Mouse (Mus musculus): ENCODE results near the gene Ppp1r15a.
"Not testable (repeated sequence)": the region's sequence is repeated elsewhere in the genome, so short reads cannot be mapped to it uniquely, and the experiment has no call there.

Ppp1r15a gene

DNA sequence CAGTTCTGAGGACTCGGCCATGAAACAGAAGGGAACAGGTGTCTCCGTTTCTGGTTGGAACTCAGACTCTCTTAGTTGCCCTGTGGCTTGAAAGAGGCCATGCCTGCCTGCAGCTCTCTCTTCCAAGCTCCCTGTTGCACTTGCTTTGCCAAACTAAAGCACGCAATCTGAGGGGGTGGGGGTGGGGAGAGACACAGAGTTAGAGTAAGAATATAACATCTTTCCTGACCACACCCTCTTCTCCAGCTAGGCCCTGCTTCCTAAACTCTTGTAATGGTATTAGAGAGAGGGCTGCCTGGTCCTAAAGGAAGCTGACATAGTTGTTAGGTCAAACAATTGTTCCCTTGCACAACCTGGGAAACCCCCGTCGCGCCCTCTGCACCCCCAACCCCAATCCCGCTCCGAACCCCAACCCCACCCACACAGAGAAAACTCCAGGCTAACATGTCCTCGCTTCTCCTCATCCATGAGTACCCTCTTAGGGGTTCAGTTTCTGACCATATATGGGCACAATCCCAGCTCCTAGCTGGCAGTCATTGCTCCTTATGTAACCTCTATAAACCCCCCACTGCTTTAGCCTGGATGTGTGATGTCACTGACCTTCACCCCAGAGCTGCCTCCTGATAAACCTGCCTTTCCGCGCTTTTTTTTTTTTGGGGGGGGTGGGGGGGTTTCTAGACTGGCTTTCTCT, 24.9 kb upstream of the Ppp1r15a start:
- DNase-seq: no peak

DNA sequence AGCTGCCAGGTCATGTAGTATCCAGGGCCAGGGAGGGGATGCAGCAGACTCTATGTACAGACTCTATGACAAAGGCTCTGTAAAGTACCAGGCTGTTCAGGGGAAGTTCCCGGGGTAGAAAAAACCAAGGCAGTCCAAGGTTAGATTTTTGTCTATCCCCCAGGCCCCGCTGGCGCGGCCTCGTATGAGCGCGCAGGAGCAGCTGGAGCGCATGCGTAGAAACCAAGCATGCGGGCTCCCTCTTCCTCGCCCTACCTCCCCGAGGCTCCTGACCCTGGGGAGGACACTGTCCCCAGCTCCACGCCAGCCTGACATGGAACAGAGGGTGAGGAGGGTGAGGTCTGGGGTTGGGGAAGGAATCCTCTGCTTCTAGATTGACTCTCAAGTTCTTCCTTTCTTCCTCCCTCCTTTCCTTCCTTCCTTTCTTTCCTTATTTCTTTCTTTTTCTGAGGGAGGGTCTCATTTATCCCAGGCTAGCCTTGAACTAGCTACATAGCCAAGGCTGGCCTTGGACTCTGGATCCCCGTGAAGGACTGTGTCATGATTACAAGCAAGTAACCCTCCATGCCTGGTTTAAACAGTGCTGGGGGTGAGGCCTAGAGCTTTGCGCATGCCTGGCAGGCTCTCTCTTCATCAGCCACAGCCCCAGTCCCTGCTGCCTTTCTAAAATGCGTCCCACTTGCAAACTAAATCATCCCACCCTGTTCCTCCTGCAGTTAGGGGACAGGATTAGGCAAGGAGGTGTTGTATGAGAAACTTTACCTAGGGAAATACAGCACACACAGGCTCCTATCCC, 23.8 kb upstream of the Ppp1r15a start:
- DNase-seq: no peak

DNA sequence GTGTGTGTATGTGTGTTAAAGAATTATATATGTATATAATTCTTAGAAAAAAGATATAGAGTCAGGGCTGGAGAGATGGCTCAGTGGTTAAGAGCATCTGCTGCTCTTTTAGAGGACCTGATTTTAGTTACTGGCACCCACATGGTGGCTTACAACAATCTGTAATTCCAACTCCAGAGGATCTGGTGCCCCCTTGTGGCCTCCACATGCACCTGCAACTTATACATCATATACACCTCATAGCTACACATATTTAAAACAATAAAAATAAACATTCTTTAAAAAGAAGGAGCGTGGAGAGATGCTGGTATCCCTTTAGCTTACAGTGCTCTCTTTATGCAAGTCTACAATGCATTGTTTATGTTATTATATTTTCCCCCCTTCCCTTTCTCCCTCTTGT, 18.5 kb upstream of the Ppp1r15a start:
- DNase-seq: no peak

DNA sequence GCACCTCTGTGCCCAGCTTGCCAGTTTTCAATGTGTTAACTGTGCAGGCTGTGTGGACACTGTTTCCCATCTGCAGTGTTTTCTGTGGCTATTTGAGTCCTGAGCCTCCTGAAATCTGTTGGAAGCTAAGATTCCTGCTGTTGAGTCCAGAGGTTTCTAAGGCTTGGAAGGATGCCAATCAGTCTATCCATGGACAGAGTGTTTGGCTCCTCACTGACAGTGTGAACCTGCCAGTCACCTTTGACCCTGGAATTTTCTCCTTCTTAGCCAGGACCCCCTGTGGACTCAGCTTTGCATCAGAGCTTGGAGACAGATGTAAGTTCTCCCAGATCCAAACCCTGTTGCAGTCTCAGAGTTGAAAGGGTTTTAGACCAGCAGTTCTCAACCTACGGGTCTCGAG, 14.1 kb upstream of the Ppp1r15a start:
- no peak for DNase-seq

DNA sequence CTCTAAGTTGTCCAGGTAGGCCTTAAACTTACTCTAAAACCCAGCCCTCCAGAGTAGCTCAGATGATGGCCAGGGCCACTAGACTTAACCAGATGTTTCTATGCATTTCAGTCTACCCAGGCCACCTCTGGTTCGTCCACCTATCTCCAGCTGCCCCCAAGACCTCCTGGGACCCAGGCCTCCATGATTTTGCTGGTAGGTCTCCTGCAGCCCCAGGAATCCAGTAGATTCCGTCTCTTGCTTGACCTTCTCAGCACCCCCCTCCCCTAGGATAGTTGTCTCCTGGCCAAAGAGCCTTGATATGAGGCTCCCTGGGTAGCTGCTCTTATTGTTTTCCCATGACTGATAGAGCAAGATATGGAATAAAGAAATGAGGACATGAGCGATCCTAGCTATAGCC, 13.0 kb upstream of the Ppp1r15a start:
- no peak for DNase-seq

DNA sequence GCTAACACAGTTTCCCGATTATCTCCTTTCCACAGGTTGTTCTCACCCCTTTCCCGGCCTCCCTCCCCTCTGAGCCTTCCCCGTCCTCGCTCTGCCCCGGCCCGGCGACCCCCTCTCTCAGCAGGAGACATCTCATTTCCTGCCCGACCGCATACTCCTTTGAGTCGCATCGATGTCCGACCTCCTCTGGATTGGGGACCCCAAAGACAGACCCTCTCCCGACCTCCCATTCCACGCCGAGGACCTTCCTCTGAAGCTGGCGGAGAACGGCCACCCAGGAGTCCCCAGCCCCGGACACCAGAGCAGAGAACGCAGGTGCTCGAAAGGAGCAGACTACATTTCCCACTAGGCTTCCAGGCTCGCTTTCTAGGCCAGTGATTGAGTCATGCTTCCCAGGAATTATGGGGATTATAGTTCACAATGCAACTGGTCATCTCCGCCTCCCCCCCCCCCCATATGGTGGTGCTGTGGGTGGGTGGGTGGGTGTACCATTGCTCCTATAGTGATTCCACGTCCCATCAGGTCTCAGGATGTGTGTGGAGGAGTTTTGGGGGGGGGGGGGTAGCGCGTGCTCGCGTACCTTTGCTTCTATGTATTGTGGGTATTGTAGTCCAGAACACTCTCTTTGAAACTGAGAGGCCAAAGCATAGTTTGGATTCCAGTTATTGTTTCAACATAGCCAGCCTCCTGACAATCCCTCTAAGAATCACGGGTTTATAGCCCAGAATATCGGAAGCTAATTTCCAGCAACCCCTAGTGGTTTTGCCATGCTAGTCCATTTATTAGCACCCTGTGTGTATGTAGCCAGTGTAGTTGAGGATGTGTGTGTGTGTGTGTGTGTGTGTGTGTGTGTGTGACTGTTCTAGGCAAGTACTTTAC, 12.3 kb upstream of the Ppp1r15a start:
- peak; percentile 74 for DNase-seq

DNA sequence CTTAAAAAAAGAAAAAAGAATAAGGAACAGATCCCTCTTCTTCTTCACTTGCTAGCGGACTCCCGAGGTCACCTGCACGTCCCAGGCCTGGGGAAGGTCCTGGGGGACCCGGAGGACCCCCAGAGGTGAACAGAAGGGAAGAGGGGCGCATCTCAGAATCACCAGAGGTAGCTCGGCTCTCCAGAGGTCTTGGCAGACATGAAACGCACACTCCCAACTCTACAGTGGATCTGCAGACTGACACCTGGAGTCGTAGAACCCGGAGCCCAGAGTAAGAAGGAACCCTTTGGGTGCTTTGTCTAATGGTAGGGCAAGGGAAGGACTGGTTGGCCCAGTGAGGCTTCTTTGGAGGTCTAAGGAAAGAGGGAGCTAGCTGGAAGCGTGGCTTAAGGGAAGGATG, 11.5 kb upstream of the Ppp1r15a start:
- DNase-seq: no peak

DNA sequence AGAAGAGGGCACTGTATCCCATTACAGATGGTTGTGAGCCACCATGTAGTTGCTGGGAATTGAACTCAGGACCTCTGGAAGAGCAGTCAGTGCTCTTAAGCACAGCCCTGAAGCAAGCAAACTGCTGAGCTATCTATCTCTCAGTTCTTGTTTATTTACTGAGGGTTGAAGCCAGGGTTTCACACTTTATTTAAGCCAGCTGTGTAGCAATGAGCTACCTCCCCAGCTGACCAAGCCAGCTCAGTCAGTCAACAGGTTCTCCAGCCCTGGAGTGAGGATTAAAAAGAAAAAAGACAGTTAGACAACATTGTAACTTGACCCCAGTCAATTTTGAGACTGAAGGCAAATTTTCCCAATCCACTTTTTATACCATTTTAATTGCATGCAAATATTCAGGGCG, 9.6 kb upstream of the Ppp1r15a start:
- DNase-seq: no peak

DNA sequence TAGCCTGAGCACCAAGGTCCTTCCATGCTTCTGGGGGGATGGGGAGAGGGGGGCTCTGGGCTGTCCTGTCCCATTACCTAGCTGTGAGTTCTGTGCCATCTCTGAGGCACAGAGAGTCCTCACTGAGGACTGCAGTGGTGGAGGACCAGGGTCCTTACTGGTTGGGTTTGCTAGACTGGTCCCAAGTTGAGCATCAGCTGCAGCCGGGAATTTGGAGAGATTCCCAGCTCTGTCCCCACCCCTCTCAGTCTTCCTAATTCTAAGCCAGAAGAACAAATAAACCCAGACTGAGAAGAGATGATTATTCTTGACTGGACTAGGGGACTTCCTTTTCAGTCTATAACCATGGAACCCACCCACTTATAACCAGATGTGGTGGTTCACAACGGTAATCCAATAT, 4.6 kb upstream of the Ppp1r15a start:
- no peak for DNase-seq

DNA sequence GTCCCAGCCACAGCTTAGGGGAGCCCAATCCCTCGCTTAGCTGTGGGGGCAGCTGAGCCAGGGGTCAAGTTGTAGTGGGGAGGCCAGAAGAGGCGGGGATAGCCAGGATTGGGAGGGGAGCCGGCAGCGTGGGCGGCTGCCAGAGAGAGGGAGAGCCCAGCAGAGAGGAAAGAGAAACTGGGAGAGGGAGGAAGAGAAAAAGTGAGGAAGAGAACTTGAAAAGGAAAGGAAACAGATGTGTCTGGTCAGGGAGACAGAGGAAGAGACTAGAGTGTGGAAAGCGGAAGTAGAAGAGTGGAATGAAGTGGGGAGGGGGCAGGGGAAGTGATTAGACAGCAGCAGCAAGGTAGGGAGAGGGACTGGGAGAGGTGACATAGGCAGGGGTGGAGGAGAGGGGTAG, 3.4 kb upstream of the Ppp1r15a start:
- no peak for DNase-seq

DNA sequence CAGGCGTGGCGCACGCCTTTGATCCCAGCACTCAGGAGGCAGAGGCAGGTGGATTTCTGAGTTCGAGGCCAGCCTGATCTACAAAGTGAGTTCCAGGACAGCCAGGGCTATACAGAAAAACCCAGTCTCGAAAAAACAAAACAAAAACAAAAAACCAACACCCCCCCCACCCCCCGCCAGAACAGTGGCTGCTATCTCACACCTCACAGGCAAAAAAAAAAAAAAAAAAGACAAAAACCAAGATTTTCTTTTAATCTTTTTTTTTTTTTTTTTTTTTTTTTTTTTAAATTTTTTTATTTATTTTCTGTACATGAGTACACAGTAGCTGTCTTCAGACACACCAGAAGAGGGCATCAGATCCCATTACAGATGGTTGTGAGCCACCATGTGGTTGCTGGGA, 1.1 kb upstream of the Ppp1r15a start:
- DNase-seq: not testable (repeated sequence)

DNA sequence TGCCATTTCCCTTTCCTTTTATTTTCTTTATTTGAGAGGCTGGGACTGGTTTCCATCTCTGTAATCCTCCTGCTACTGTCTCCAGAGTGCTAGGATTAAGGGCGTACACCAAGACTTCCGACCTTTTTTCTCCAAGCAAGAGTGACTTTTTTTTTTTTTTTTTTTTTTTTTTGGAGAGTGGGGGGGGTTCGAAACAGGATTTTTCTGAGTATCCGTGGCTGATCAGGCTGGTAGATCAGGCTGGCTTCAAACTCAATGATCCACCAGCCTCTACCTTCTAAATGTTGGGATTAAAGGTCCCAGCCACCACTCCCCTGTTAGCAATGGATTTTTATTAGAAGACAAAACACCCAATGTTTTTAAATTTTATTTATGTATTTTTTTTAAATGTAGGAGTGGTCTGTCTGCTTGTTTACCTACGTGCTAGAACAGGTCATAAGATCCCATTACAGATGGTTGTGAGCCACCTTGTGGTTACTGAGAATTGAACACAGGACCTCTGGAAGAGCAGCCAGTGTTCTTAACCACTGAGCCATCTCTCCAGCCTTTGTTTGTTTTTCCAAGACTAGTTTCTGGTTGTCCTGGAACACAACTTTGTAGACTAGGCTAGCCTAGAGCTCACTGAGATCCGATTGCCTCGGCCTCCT, 529 bp upstream of the Ppp1r15a start:
- DNase-seq: no peak

DNA sequence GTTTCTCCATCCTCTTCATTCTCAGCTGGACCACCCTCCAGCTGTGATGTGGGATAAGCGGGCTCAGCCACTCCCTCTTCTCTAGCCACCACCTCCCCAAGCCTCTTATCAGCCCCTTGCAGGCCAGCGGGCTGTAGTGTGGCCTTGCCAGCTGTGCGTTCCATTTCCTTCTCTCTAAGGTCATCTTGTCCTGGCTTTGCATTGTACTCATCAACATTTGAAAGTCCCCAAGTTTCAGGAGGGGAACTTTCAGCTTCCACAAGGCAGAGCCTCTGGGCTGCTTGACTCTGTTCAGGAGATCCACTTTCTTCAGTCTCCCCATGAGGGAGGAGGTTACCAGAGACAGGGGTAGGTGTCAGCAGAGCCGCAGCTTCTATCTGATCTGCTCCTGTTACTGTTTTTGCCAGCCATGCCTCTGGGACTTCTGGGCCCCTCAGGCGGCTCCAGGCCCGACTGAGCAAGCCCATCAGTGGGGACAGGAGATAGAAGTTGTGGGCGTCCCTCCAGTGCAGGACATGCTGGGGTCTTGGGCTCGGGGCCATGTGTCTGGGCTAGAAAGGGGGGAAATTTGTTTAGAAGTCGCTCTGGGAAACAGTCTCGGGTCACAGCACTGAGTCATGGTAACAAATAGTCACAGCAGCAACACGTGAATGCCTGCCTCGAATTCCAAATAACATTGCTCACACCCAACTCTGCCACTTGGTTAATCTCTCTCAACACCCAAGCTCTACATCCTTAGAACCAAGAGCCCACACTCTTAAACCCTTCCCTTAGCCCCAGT, 1.0 kb downstream of the Ppp1r15a start:
- no peak for DNase-seq

DNA sequence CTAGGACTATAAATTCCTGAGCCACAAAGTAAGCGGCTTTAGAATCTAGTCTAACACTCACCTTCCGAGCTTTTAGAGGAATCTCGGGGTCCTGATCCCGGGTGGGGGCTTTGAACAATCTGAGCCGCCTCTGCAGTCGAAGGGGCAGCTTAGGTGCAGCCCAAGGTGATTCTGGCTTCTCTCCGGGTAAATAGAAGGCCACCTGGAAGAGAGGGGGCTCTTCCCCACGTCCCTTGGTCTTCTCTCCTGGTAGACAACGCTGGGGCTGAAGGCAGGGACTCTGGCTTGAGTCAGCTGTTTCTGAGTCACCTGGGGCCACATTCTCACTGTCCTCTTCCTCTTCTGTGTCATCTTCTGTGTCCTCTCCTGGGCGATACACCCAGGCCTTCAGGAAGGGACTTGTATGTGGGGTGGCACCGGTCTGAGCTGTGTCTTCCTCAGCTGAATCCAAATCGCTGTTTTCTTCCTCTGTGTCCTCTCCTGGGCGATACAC, 2.3 kb downstream of the Ppp1r15a start:
- no peak for DNase-seq

DNA sequence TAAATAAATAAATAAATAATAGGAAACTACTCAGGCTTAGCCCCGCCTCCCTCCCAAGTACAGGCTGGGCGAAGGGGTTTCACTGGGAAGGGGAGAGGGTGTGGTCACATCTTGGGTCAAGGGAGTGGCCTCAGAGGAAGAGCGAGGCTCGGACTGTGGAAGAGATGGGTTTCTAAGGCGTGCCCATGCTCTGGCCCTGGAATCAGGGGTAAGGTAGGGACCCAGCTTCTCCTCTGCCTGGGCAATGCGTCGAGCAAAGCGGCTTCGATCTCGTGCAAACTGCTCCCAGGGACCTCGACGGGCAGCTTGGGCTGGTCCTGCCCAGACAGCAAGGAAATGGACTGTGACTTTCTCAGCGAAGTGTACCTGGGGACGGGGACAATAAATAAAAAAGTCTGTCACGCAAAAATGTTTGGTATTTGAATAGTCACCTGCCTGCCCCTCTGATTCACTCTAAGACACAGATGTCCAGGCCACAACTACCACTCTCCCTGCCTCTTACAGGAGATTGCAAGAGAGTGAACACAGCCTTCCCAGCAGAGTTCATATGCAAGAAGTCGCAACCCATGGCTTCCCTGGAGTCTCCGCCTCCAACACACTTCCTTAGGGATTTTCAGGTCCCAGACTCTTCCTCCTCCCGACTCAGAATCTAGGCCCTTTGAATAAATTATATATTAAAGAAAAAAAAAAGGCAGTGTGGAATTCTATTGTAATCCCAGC, 3.0 kb downstream of the Ppp1r15a start:
- DNase-seq: no peak

DNA sequence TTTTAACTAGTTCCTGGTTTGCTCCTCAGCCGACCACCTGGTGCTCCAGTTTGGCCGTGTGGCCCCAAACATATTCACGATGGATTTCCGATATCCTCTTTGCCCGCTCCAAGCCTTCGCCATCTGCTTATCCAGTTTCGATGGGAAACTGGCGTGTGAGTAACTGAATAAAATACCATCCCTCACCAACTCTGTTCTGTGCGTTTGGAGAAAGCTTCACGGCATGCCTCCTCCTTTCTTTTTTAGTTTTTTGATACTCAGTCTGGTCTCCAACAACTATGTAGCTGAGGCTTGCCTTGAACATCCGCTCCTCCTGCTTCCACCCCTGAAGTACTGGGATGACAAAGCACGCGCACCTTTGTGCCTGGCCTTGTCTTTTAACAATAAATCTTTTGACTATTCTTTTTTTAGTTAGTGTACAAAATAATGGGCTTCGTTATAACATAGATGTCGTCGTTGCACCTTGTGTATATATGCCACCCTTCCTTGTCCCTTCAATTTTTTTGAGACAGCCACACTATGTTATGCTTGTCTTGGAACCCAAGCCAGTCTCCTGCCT, 3.8 kb downstream of the Ppp1r15a start:
- no peak for DNase-seq

DNA sequence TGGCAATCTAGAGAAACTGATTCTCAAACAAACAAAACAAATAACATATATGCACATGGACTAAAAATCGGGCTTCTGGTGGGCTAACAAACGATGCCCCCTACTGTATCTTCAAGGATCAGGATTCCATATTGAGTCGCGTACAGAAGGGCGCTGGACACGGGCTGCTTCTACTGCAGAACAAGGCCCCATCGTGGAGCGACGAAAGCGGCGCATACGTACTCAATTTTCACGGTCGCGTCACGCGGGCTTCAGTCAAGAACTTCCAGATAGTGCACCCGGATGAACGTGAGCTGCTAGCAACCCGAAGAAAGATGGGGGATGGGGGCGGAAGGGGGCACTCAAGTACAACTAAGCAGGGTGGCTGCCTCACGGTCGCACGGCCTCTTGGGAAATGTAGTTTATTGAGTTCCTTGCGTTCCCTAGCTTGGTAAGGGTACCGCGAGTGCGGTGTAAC, 4.3 kb downstream of the Ppp1r15a start:
- DNase-seq: peak; percentile 93

DNA sequence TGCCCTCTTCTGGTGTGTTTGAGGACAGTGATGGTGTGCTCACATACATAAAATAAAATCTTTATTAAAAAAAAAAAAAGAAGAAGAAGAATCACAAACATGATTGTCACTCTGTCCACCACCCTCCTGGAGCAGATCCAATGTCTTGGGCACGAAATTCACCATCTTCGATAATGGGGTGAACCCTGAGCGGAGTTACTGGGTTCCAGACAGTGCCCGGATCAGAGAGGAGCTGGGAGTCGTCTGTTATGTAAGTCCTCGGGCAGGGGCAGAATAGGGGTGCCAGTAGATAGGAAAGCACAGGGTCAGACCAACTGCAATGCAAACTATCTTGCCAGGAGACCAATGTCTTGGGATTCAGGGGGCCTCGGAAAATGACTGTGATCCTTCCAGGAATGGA, 5.5 kb downstream of the Ppp1r15a start:
- no peak for DNase-seq

DNA sequence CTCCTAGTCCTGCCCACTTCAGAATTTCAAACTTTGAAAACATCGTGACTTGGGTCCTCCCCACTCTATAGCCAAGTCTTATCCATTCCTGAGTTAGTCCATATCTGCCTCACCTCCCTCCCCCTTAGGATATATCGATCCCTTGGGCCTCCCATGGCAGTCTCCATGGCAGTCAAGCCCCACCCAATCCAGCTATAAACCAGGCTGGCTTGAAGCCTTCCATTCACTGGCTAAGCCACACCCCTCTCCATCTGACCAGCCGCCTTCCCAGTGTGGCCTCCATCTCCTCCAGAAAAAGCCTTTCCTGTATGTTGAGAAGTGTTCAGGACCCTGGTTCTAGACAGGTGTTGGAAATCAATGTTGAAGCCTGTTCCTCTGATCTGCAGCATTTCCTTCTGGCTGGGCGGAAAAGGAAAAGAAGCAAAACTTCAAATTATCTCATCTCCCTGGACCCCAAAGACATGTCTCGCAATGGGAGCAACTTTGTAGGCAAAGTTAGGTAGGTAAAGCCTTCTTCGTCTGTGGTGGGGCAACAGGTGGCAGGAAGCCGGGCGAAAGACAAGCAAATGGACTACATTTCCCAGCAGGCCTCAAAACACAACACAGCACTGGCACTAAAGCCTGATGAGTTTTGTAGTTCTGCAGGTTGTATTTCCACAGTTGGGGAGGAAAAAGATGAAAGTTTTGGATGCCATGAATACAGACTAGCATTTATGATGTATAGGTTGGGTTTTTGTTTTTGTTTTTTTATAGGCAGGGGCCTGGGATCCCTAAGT, 6.5 kb downstream of the Ppp1r15a start:
- no peak for DNase-seq

DNA sequence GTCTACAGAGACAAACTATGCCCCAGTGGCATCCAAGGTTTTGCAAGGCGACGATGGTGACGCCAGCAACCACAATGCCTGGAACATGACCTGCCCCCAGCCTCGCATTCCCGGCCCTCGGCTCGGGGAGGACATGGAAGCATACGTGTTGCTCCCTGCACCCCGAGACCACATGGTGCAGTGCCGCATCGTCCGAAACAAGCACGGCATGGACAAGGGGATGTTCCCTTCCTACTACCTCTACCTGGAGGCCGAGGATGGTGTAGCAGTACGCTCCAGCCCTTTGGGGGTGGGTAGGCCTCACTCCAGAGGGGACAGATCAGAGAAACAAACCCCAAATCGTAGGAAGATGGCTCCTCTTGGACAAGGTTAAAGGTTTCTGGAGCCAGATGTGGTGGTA, 7.5 kb downstream of the Ppp1r15a start:
- DNase-seq: no peak

Data from layer of hippocampus, adult 9-11 months (tissue).